Mouse (Mus musculus) myocyte (in vitro differentiated cells): ENCODE results near the gene Hecw2. TPM values are rescaled to one million over a fixed set of nuclear protein-coding genes. Genes with fewer than 3 reads are reported as not detected.

Experiments used
- H3K27me3 ChIP-seq: one replicate; pipeline ENCODE4 v1.6.1; 2011; ENCODE audit not compliant: control insufficient read depth, insufficient read depth, insufficient read length
- H3K36me3 ChIP-seq: one replicate; pipeline ENCODE4 v1.6.1; 2011; ENCODE audit not compliant: control insufficient read depth, insufficient read depth
- H3K4me2 ChIP-seq: one replicate; pipeline ENCODE4 v1.6.1; 2011; ENCODE audit warnings: low read depth, control low read depth
- H3K4me3 ChIP-seq: one replicate; pipeline ENCODE4 v1.5.1; 2011; ENCODE audit warnings: mild to moderate bottlenecking, control low read depth, moderate library complexity
- H3K79me2 ChIP-seq: one replicate; pipeline ENCODE4 v1.6.1; 2011; ENCODE audit not compliant: control insufficient read depth, insufficient read depth
- H3ac ChIP-seq: one replicate; pipeline ENCODE4 v1.6.1; 2011; ENCODE audit not compliant: control insufficient read depth, insufficient read length
- CEBPB ChIP-seq: IDR thresholded peaks from 2 replicates; pipeline ENCODE4 v1.6.1; 2011; ENCODE audit warnings: mild to moderate bottlenecking, moderate library complexity; ENCODE audit not compliant: poor library complexity, insufficient read depth, severe bottlenecking
- E2F4 ChIP-seq: IDR thresholded peaks from one replicate; pipeline ENCODE4 v1.6.1; 2011; ENCODE audit warnings: mild to moderate bottlenecking, control low read depth, moderate library complexity; ENCODE audit not compliant: insufficient read depth
- MAX ChIP-seq: IDR thresholded peaks from one replicate; pipeline ENCODE4 v1.6.1; 2011; ENCODE audit warnings: low read depth, mild to moderate bottlenecking, control low read depth
- MYOD1 ChIP-seq, 3 experiments: IDR thresholded peaks; one replicate each; pipeline ENCODE4 v1.6.1; 2011; ENCODE audit warnings: control low read depth in 2 of 3, low read depth in 2 of 3, mild to moderate bottlenecking in 2 of 3, moderate library complexity in 1 of 3; ENCODE audit not compliant: insufficient read length in 2 of 3, control insufficient read depth in 1 of 3
- MYOG ChIP-seq, 3 experiments: IDR thresholded peaks; one replicate each; pipeline ENCODE4 v1.6.1; 2011; ENCODE audit warnings: control low read depth in 2 of 3, low read depth in 2 of 3, mild to moderate bottlenecking in 2 of 3; ENCODE audit not compliant: insufficient read length in 2 of 3, control insufficient read depth in 1 of 3, insufficient read depth in 1 of 3
- POLR2A ChIP-seq: IDR thresholded peaks from one replicate; pipeline ENCODE4 v1.6.1; 2011; ENCODE audit warnings: low read depth, mild to moderate bottlenecking, control low read depth, moderate library complexity; ENCODE audit not compliant: insufficient read length
- POLR2AphosphoS2 ChIP-seq: IDR thresholded peaks from one replicate; pipeline ENCODE4 v1.6.1; 2011; ENCODE audit warnings: low read depth, control low read depth; ENCODE audit not compliant: insufficient read length
- REST ChIP-seq: IDR thresholded peaks from one replicate; pipeline ENCODE4 v1.6.1; 2011; ENCODE audit warnings: mild to moderate bottlenecking, control low read depth, moderate library complexity; ENCODE audit not compliant: insufficient read depth, insufficient read length
- SRF ChIP-seq: IDR thresholded peaks from one replicate; pipeline ENCODE4 v1.6.1; 2011; ENCODE audit warnings: low read depth; ENCODE audit not compliant: control insufficient read depth, insufficient read length
- TCF12 ChIP-seq: IDR thresholded peaks from one replicate; pipeline ENCODE4 v1.6.1; 2011; ENCODE audit warnings: mild to moderate bottlenecking, control low read depth; ENCODE audit not compliant: poor library complexity, insufficient read depth, severe bottlenecking
- TCF3 ChIP-seq: IDR thresholded peaks from one replicate; pipeline ENCODE4 v1.6.1; 2011; ENCODE audit warnings: low read depth, control low read depth; ENCODE audit not compliant: insufficient read length
- USF1 ChIP-seq: IDR thresholded peaks from one replicate; pipeline ENCODE4 v1.6.1; 2011; ENCODE audit warnings: low read depth, mild to moderate bottlenecking, control low read depth, moderate library complexity
- polyA plus RNA-seq: library from polyadenylated mRNA; unstranded; fragments of >200 nt; fragmentation: generic; extraction: Trizol; gene quantifications from one replicate; pipeline ENCODE4 v1.2.1, GENCODE M21; 2012; ENCODE audit warnings: missing spikeins

Gene Hecw2
- polyA plus RNA-seq, 1 experiment = 4.6 TPM

DNA sequence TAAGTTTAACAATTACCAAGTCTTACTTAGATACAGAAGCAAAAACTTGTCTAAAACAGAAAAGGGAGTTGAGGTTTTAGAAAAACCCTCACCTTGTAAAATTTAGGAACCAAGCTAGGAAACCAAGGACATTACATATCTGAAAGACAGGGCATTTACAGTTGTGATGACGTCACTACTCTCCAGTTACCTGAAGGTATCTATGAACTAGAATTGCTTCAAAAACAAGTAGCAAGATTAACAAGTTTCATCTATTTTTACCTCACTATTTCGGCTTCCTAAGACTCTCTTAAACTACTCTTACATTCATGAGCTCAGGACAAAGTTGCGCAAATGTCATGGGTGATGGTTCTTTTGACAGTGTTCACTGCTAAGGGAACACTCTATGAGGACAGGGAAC, 422.0 kb downstream of the Hecw2 start:
- H3K4me2 ChIP-seq = peak overlapping the region; percentile 75
- TF ChIP-seq CEBPB (no peak), USF1 (no peak), MYOG (IDR thresholded peaks at IDR 0.05; ENCODE audit: control insufficient read depth in 1 of 3, insufficient read depth in 1 of 3, insufficient read length in 2 of 3, low read depth in 2 of 3) (no peak), MAX (no peak), POLR2AphosphoS2 (no peak), POLR2A (no peak), TCF12 (no peak), TCF3 (no peak), SRF (no peak), MYOD1 (IDR thresholded peaks at IDR 0.05; ENCODE audit: control insufficient read depth in 1 of 3, insufficient read length in 2 of 3, low read depth in 2 of 3) (no peak), E2F4 (no peak), REST (no peak)
- H3K79me2 ChIP-seq = peaks cover 98% of the 10 kb centered on the region
- H3K27me3 ChIP-seq = no peaks in the 10 kb centered on the region
- no peak overlapping the region for H3ac ChIP-seq
- H3K4me3 ChIP-seq = no peak overlapping the region
- peaks cover 60% of the 10 kb centered on the region for H3K36me3 ChIP-seq

DNA sequence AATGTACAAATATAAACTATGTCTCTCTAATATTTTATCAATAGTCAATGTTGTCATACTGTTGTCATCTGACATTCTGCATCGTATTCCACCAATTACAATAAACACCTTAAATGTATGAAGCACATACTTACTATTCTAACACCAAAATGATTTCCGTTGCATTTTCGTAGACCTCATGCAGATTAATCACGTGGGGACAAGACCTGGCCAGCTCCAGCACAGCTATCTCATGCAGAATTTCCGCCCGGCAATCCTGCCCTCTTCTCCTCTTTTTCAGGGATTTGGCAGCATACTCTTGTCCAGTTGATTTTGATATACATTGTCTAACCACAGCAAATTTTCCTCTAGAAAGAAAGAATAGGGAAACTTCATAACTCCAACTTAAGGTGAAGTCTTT, 423.5 kb downstream of the Hecw2 start:
- H3ac ChIP-seq = no peak overlapping the region
- H3K79me2 ChIP-seq = peaks cover 95% of the 10 kb centered on the region
- TF ChIP-seq REST (no peak), POLR2A (no peak), CEBPB (no peak), MYOD1 (IDR thresholded peaks at IDR 0.05; ENCODE audit: control insufficient read depth in 1 of 3, insufficient read length in 2 of 3, low read depth in 2 of 3) (no peak), TCF3 (no peak), SRF (no peak), MYOG (IDR thresholded peaks at IDR 0.05; ENCODE audit: control insufficient read depth in 1 of 3, insufficient read depth in 1 of 3, insufficient read length in 2 of 3, low read depth in 2 of 3) (no peak), E2F4 (no peak), USF1 (no peak), MAX (no peak), TCF12 (no peak), POLR2AphosphoS2 (no peak)
- no peaks in the 10 kb centered on the region for H3K27me3 ChIP-seq
- peaks cover 71% of the 10 kb centered on the region for H3K36me3 ChIP-seq
- no peak overlapping the region for H3K4me2 ChIP-seq
- no peak overlapping the region for H3K4me3 ChIP-seq

DNA sequence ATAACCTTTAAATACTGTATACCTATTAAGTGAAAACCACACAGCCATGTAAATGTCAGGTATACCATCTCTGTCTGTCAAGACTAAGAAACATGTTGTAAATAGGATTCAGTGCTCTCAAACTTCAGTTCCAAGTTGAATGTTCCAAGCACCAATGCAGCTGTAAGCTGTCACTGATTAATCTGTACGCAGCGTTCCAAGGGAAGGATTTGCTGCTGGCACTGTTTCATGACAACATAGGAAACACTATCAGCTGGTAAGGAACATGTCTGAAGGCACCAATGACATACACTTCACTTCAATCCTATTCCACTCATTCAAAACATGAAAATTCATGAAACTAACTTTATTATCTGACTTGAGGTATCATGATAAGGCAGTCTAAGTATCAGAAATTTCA, 428.9 kb downstream of the Hecw2 start:
- Histone ChIP-seq H3K79me2 (peaks cover 49% of the 10 kb centered on the region), H3K4me2 (no peak overlapping the region), H3ac (no peak overlapping the region), H3K27me3 (no peaks in the 10 kb centered on the region), H3K36me3 (peaks cover 94% of the 10 kb centered on the region), H3K4me3 (no peak overlapping the region)
- no peak for TF ChIP-seq TCF3
- TF ChIP-seq CEBPB = no peak
- TF ChIP-seq E2F4 = no peak
- no peak for TF ChIP-seq REST
- TF ChIP-seq MAX = no peak

DNA sequence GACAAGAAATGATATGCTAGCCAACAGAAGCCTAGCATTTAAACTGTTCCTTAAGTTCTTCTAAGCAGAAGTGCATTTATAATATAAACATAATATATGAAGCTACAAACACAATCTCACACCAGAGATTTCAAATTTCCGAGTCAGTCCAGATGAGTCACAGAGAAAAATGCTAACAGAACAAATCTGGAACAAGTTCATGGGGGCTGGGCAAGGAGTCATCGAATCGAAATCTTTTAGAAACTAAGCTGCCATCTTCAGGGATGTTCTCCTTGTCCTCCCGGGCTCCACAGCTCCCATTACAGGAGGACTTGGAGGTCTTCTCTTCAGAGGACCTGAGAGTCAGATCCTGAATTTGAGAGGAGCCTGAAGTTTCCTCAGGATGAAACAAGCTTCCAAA, 437.7 kb downstream of the Hecw2 start:
- TF ChIP-seq REST (no peak), MYOG (IDR thresholded peaks at IDR 0.05; ENCODE audit: control insufficient read depth in 1 of 3, insufficient read depth in 1 of 3, insufficient read length in 2 of 3, low read depth in 2 of 3) (no peak), CEBPB (no peak), MAX (no peak), E2F4 (no peak), TCF3 (no peak), POLR2AphosphoS2 (no peak), USF1 (no peak), TCF12 (no peak), SRF (no peak), POLR2A (no peak), MYOD1 (IDR thresholded peaks at IDR 0.05; ENCODE audit: control insufficient read depth in 1 of 3, insufficient read length in 2 of 3, low read depth in 2 of 3) (no peak)
- no peak overlapping the region for H3ac ChIP-seq
- no peak overlapping the region for H3K4me2 ChIP-seq
- H3K4me3 ChIP-seq = no peak overlapping the region
- no peaks in the 10 kb centered on the region for H3K27me3 ChIP-seq
- H3K79me2 ChIP-seq = no peaks in the 10 kb centered on the region
- H3K36me3 ChIP-seq = peaks cover 67% of the 10 kb centered on the region

Other genes starting within 250 kb of the Hecw2 start
- gene Ccdc150, start 55.5 kb upstream of the Hecw2 start, polyA plus RNA-seq = 0.02 TPM
- gene Gtf3c3, start 243.8 kb upstream of the Hecw2 start, polyA plus RNA-seq = 6.0 TPM